Mouse (Mus musculus) embryo, embryonic 11.5 days (tissue): Measurements from ENCODE around the gene Mien1.

Experiments used
- DNase-seq: peaks from one replicate; pipeline ENCODE4 v3.0.0-alpha.2; 2012; ENCODE audit warnings: low read depth, low spot score

Gene Mien1

DNA sequence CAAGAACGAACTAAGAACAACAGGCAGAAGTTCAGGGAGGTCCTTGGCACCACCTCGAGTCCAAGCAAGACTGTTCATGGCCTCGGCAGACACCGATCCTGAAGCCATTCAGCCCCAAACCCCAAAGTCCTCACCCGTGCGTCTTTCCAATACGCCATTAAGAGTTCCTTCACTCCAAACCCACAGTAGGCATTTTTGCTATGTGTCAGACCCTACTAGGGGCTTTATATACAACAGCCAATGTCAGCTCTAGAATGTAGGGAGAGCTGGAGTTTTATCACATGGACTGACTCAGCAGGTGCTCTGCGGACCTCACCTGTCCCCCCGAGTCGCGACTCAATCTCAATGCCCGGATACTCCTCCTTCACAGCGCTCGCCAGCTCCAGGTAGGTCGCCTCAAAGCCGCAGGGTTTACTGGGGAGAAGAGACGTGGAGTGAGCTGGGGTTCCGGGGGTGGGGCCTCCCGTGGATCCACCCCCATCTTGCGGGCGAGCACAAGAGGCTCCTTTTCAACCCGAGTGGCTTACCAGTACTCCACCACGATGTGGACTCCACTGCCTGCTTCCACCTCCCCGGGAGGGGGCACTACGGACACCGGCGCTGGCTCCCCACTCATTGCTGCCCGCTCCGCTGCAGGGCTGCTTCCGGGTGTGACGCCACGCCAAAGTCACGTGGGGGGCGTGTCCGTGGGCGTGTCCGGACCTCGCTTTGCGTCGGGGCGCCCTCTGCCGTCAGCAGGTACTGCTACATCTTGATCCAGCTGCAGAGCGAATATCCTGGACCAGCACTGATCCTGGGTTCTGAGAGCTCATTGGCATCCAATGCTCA is at the start of gene Mien1:
TSS of gene Mien1 (minus strand) at position 661 of the 828 bp plus-strand sequence.
- DNase-seq, result peak; percentile 90

DNA sequence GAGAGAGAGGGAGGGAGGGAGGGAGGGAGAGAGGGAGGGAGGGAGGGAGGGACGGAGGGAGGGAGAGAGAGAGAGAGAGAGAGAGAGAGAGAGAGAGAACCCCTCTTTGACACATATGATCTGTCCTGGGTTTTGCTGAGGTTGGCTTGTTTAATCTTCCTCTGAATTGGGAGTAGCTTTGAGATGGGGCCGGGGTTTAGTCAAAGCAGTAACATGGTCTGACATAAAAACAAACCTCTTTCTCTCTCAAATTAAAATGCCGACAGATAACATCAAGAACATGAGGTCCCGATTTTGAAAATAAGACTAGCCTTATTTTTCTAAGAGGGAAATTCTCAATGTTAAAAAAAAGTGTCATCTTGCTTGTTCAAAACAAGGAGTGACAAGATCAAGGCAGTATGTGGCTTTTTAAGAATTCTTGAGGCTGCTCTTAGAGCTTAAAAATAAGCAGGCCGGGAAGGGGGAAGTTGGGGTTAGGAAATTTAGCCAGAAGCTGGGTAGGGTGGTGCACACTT is 48.8 kb upstream of the Mien1 start:
- no peak for DNase-seq

DNA sequence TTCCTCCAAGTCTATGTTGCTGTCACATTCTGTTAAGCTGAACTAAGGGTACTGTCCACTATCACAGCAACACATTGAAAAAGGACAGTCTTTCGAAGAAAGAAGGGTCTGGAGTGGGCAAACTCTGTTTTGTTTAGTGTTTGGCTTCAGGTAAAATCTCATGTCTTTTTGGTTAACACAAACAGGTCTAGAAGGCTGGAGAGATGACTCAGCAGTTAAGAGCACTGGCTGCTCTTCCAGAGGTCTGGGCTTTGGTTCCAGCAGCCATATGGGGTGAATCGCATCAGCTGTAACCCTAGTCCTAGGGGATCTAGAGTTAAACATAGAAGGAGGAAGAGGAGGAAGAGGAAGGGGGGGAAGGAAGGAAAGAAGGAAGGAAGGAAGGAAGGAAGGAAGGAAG is 47.0 kb upstream of the Mien1 start:
- DNase-seq, result no peak

DNA sequence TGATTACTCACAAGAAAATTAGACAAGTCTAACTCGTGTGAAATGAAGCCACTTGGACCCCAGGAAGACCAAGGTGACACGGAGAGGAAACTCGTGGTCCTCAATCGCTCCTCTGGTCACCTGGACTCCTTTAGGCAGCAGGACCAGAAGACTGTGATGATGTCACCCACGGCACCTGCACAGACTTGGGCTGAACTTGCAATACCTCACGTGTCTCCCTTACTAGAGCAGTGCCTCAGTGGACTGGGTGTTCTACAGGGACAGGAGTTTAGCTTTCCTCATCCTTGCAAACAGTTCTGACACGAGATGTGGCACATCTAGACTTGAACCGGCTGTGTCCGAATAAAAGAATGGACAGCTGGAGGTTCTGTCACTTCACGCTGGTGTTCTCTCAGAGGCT is 43.3 kb upstream of the Mien1 start:
- DNase-seq, result no peak

DNA sequence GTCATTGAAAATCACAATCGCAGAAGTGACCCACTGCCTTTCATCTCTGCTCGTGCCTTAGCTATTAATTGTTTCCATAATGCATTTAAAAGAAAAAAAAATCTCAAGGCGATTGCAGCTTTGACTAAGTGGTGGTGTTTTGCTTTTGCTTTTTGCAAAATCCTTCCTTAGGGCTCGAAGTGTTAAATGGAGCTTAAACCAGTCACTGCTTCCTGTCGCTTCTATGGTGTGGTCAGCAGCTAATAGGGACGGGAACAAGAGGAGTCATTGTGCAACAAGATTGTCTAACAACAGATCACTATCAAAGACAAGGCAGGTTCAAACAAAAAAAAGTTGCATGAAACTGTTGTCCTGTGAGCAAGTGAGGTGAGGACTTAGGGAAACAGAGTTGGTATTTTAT is 42.4 kb upstream of the Mien1 start:
- no peak for DNase-seq

DNA sequence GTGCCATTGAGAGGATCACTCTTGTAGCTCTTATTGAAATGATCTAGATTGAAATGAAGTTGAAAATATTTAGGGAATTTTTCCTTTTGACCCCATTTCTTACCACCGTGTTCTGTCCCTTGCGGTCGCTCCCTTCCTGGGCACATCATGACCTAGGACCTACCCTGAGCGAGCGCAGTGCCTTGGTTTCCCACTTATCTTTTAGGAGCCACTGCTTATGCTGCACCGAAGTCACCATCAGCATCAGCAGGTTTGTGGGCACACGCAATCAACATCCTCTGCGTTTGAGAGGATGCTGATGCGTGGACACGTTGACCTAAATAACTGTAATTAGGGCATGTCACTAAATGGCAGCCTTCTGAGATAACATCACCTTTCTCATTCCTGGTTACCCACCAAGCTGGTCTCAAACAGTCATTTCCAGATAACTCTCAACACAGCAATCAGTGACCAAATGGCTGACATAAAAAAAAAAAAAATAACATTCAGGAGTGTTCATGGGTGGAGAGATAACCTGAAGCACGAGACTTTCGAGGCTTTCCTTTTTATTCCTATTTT is 41.2 kb upstream of the Mien1 start:
- no peak for DNase-seq

DNA sequence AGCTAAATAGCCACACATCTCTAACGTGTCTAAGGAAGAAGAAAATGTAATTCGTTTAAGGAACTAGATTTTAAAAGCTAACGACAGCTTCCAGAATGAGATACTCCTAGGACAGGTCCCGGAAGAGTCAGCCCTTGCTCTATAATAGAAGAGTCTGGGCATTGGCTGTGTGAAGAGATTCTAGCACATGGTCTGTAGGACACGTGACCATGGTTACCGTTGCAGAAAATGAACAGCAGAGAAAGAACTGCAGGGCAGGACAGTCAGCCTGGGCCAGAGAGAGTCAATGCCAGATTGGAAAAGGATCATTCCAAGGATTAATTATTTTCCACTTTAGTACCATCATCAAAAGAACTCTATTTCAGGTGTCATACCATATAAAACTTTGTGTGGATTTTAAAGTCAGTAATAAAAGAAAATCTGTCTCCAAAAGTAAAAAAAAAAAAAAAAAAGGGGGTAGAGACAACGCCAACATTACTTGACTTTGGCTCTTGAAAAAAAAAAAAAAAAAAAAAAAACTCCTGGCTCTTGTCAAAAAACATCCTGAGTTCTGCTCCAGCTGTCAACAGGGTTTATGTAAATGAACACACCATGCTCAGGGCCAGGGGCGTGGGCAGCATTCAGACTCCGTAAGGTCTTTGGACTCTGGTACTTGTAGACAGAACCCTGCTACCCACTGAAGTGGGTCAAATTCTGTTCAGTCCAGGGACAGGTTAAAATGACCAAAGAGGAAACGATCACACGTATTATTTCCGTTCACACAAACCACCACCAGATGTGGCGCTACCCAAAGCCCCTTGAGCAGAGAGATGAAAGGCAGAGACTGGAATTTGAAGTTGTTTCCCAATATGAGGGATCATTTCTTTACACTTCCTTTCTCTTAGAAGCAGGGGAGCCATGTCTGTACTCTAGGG is 40.5 kb upstream of the Mien1 start:
- no peak for DNase-seq

DNA sequence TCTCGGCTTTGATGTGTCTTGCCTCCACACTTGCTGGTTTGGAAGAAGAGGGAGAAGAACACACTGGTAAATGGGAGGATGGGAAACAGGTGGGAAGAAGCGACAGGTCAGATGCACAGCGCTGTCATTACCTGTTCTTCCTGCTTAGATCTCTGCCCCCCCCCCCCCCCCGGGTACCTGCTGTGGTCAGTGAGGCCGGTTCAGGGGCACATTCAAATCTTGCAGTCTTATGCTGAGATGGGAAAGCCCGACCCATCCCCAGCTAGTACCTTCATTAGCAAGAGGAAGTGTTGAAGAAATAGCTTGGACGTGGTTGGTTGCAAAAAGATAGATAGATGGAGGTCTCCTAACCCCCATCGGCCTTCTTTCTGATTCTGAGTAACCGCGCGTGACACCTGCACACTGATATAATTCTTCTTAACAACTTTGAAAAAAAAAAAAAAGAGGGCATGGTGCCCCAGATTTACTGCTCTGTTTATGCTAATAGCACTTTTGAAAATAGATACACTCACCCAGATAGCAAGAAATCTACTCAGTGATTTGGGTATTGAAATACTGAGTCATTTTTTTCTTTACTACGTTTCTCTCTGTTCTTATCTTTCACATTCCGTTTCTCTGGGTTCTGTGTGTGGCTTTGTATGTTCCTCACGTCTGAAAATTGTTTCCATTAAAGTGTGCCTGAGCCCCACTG is 38.4 kb upstream of the Mien1 start:
- no peak for DNase-seq

DNA sequence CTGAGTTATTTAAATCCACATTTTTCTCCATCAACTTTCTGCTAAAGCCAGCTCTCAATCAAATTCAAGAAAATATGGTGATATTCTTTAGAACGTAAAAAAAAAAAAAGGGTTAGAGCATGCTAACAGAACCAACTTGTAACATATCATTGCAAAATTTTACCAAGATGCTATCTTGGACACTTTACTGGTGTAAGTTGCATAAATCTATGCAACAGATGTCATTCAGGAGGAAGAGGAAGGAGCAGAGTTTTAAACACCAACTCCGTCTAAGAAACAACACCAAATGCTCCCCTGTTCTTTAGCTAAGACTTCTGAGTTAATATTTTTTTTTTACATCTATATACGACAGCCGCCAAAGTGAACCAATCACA is 37.6 kb upstream of the Mien1 start:
- no peak for DNase-seq

DNA sequence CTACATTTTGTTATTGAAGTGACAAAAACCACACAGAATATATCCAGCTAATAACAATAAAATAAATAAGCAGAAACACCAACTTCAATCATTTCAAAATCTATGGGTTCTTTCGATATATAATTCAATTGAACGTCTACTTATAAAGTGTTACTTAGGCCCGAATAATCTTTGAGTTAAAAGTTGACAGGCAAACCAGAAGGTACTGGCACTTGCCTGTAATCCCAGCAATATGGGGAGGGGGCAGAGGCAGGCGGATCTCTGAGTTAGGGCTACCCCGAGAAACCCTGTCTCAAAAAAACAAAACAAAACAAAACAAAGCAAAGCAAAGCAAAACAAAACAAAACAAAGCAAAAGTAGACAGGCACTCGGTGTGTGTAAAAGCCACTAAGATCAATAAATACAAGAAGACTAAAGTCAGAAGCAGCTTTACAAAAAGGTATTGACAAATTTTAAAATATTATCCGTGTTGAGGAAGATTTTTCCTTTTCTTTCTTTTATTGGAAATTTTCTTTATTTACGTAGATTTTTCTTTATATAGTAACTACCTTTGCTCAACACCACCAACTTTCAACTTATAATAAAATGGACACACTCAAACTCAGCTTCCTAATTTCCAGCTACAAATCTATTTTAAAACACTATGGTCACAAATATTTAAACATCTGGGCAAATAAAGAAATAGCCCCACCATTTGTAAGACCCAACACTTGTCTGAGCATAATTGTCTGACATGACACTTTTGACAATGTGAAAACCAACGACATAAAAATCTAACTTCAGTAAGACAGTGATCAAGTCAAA is 37.0 kb upstream of the Mien1 start:
- no peak for DNase-seq

DNA sequence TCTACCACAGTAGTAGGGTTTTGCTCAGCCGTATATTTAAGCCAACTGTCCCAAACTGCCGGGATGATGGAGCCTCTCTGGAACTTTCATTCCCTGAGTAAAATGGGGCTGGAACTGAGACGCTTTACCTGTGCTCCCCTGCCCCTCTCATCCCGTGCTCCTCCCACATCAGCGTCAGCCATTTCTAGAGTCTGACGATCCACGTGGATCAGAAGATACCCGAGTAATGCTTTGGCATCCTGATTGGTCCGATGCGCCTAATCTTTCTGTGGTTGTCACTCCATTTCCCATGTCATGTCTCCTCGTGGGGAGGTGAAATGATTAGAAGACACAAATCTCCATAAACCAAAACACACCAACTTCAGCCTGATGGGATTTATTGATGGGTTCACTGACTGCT is 36.2 kb upstream of the Mien1 start:
- no peak for DNase-seq

DNA sequence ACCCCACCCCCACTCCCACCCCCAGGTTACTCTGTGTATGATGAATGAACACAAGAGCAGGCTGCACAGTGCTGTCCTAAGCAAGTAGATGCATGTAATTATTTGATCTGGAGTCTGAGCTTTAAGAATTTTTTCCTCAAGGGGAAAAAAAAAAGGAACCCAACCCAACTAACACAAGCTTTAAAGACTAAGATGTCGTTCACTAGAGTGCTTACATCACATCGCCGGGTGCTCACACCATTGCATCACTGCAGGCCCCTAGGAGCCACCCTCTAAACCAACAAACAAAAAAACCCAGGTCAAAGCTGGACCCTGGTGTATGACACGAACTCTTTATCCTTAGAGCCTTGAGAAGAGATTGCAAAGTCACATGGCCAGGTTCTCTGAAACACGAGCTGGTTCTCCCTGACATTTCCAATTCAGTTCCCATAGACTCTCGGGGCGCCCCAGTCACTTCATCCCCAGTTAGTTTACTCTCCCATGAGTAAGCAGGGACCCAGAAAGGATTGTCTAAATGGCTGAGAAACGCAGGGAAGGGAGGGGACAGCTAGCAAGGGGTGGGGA is 35.2 kb upstream of the Mien1 start:
- no peak for DNase-seq

DNA sequence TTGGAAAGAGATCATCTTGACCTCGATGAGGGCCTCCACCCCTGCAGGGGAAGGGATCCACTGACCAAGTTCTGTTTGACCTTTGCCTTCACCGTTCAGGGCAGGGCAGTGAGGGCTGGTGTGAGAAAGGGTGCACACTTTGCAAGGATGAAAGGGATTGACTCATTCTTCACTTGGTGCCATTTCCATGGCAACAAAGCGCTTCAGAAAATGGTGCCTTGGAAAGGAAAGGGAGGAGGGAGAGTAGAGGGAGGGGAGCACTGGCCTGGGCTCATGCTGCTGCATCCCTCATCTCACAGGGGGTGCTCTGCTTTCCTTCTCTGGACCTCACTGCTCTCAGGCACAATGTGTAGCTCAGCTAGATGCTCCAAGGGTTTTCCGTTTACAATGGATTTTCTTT is 33.9 kb upstream of the Mien1 start:
- DNase-seq, result no peak

DNA sequence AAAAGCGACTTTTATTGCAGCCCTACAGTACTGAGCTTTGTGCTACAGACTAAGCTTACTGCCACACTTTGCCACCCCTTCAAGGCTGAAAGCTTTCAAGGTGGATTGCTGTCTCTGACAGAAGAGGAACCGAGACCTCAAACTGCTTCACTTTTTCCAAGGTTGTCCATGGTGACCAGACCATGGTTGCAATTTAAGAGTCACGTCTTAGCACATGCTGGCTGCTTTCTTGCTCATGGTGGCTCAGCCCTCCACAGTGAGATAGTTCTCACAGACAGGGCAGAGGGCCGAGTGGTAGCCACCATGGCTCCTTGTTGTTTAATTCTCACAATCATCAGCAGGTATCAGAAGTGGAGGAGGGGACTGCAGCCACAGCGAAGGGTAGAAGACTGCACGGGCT is 32.0 kb upstream of the Mien1 start:
- no peak for DNase-seq

DNA sequence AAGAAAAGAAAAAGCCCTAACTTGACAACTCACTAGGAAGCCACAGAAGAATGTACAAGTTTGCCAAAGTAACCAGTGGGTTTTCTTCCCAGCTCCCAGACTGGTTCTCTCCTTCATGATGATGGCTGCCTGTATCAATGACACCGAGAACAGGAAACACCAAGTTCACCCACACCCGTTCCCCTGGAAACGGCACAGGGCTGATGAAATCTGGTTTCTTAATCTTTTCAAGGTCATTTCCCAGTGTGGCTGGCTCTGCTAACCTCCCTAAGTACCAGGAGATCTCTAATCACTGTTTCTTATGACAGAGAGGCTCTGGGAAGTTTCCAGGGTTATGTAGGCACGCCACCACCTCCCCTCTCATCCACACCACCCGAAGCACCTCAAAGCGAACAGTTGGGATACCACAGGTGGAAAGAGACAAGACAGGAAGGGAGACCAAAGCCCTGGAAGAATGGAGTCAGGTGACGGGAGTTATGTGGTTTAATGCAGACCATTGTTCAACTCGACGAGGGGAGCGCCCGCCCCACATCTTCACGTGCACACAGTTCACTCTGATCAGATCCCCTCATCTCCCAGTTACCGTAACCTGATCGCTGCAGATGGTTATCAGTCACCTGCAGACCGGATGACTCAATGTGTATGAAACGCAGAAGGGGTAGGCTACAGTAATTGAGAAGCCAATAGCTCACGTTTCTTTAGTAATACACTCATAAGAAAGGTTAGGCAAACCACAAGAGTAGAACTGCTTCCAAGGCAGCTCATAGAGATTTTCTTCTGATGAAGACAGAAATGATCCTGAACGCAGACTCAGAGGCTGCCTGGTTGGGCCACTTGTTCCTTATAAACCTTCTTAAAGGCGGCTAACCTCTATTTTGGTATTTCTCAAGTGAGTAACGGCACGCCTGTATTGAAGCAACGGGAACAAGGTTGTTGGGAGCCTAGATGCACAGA is 31.2 kb upstream of the Mien1 start:
- no peak for DNase-seq

DNA sequence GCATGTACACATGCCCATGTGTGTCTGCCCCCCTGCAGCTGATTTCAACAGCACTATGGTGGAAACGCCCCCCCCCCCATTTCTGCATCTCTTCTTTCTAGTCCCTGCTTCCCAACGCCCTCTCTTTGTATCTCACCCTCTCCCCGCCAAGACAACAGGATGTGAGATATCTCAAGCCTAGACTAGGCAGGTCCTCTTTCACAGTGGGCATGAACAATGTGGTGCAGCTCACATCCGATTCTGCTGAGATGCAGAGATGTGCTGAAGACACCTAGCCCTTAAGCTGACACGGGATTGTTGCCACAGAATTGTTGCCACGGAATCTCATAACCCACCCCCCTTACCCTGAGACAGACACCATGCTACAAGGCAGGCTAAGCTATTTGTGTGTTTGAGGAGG is 25.7 kb upstream of the Mien1 start:
- DNase-seq, result no peak

DNA sequence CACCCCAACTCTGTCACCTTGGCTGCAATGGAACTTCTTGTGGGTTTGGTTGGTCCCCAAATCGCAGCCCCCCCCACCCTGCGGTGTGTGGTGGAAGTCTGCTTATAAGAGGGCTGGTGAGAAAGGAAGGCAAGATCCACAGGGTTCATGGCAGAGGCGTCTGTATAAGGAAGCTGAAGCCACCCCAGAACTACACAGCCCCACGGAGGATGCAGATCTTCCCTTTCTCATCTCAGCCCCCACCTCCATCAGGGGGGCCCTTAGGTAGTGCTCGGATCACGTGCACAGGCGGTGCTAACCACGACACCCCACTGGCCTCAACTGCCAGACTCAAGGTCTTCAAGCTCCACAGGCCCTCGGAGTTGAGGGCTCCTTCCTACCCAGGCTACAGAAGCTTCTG is 25.1 kb upstream of the Mien1 start:
- no peak for DNase-seq

DNA sequence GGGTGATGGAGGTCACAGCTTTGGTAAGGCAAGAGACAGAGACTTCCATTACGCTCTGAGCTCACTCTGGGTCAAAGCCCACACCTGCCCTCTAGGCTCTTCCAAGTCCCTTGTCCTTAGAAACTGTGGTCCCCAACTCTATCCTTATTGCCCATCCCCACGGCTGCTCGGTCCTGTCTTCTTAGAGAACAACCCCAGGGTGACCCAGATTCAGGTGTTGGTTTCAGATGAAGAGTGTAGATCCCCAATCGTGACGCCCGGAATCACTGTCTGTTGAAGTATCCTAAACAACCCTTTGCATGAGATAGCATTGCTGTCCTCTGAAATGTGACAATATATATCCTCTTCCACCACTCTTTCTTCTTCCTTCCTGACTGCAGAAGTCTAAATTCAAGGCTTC is 23.5 kb upstream of the Mien1 start:
- DNase-seq, result no peak

DNA sequence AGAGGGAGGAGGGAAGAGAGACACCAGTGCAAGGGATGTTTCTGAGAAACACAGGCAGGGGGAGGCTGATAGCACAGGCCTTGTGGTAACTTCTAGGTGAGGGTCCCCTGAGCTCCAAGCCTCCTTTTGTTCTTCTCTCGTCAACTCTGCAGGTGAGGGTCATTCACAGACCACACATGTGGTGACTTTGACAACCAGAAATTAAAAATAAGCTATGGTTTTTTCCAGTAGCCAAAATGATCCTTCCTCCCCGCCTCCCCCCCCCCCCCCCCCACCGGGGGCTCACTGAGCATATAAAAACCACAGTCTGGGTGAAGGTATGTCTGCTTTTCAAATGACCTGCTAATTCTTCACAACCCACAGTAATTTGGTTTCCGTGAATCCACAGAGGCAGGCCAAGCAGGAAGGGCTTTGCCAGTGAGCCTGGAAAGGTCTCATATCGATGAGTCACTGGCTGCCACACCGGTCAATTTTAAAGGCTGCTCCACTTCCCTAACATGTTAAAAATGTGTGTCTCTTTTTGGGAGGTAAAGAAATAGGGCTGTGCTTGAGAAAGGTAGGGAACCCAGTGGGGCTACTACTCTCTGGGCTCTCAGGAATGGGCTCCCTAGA is 22.4 kb upstream of the Mien1 start:
- DNase-seq, result no peak
